Mouse (Mus musculus) activated CD4-positive, CD25-positive, alpha-beta regulatory T cell, adult 4 months (primary cell): ENCODE measurements around the gene Pla2g5. TPM values are rescaled to one million over a fixed set of nuclear protein-coding genes. Genes with fewer than 3 reads are reported as not detected.
"Not testable (repeated sequence)": the region's sequence is repeated elsewhere in the genome, so short reads cannot be mapped to it uniquely, and the experiment has no call there.

Experiments
- ATAC-seq: one replicate; pipeline ENCODE4 v1.8.0; 2017
- polyA plus RNA-seq, 2 experiments: library from polyadenylated mRNA; unstranded; fragments of 100-300 nt; shearing (Covaris generic); gene quantifications; one replicate each; pipeline ENCODE4 v1.2.1; 2017

The Pla2g5 gene
- not detected for polyA plus RNA-seq

GRCm38 (mm10) chr4:138863344-138863998 lies at the start of gene Pla2g5:
Pla2g5 (minus strand) TSS chr4:138863482.
- ATAC-seq = no peak

DNA sequence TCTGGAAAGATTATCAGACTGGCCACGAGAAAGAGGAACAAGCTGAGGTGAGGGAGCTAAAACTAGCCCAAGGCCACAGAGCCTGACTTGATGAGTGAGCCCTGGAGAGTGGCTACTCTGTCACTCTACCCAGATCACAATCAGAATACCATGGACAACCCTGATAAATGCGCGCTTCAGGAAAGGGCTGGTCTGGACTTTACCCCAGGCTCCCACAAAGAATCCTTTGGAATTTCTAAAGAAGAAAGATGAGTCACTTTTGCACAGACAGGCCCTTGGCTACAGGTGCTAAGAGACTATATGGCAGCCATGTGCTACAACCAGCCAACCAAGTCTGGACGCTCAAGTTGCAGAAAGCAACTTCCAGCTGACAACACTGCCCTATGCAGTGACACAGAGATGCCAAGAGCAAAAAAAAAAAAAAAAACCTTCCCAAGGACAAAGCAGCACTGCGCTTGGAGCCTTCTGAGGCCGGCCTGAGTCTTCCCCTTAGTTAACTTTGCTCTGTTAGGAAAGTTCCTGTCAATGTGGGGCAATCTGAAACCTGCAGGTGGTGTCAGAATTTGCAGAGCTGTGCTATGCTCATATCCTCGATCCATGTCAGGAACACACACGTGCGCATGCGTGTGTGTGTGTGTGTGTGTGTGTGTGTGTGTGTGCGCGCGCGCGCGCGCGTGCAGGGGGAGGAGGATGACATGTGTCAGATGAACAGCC lies 42.5 kb upstream of the Pla2g5 start:
- no peak for ATAC-seq

GRCm38 (mm10) chr4:138899361-138899760 lies 36.1 kb upstream of the Pla2g5 start:
- no peak for ATAC-seq

GRCm38 (mm10) chr4:138893789-138894188 lies 30.5 kb upstream of the Pla2g5 start:
- ATAC-seq = not testable (repeated sequence)

- no peak for ATAC-seq
These were observed 29.4 kb upstream of the Pla2g5 start for GRCm38 (mm10) chr4:138892655-138893054.

GRCm38 (mm10) chr4:138889635-138890034 lies 26.4 kb upstream of the Pla2g5 start:
- no peak for ATAC-seq

- no peak for ATAC-seq
These were observed 25.9 kb upstream of the Pla2g5 start for GRCm38 (mm10) chr4:138889165-138889564.

- ATAC-seq = peak; percentile 46
These were observed 21.0 kb upstream of the Pla2g5 start for GRCm38 (mm10) chr4:138884261-138884660.

- ATAC-seq = no peak
These were observed 18.9 kb upstream of the Pla2g5 start for GRCm38 (mm10) chr4:138882179-138882578.

DNA sequence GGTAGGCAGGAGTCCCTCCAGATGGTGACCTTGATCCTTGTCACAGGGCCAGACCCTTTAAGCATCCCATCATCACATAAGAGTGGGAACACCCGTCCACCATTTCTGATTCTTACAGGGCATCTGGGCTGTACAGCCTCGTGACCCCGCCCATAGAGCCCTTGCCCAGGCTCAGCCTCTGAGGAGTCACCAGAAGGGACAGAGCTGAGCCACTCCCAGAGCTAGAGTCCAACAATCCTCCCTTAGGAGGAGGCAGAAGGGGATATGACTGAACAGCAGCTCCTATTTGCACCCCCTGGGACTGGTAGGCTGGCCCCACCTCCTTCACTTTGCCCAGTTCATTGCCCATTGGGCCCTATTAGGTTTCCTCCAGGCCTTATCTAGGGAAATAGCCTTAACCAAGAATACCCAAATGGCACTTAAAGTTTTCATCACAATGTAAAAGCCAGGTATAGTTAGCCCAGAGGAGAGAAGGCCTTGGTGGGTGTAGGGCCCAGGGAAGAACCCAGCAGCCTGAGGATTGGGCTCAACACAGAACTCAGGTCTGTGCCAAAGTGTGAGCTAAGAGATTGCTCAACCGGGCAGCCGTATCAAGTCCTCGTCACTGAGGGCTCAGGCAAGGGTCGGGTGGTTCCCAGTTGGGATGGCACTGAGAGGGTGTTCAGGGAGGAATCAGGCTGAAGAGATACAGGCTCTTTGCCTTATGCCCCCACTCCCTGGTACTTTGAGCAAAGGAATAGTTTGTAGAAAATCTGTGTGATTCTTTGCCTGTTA lies 17.7 kb upstream of the Pla2g5 start:
- no peak for ATAC-seq

GRCm38 (mm10) chr4:138879808-138880207 lies 16.5 kb upstream of the Pla2g5 start:
- no peak for ATAC-seq

- ATAC-seq = no peak
These were observed 15.5 kb upstream of the Pla2g5 start for GRCm38 (mm10) chr4:138878783-138879182.

DNA sequence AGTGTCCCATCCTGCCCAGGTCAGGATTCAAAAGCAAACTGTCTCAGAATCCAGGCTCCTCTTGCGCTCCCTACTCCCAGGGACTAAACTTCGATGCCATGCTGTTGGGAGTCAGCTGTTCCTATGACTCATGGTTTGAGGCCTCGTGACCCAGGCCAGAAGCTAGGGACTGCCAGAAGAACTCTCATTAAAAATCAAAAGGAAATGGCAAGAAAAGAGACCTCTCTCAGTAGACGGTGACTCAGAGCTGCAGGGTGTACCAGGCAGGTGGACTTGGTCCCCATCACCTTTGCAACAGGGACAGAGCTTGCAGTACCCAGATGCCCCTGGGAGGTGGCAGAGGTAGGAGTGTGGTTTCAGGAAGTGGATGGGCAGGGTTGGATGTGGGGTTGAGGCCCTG lies 14.4 kb upstream of the Pla2g5 start, which contains the start of gene Pla2g2e:
TSS of gene Pla2g2e (plus strand) at position 212 of the 400 bp plus-strand sequence.
- no peak for ATAC-seq

DNA sequence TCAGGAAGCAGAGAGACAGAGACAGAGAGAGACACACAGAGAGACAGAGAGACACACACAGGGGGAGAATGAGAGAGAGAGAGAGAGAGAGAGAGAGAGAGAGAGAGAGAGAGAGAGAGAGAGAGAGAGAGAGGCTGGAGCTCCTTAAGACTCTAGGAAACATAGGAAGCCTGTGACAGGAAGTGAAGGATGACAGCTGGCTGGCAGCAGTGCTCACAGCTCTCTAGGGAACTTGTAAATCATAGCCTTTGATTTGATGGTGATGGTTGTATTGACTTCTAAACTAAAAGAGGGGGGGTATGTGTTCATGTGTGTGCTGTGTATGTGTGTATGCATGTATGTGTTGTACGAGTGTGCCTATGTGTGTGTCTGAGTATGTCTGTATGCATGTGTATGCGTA lies 12.7 kb upstream of the Pla2g5 start:
- no peak for ATAC-seq

DNA sequence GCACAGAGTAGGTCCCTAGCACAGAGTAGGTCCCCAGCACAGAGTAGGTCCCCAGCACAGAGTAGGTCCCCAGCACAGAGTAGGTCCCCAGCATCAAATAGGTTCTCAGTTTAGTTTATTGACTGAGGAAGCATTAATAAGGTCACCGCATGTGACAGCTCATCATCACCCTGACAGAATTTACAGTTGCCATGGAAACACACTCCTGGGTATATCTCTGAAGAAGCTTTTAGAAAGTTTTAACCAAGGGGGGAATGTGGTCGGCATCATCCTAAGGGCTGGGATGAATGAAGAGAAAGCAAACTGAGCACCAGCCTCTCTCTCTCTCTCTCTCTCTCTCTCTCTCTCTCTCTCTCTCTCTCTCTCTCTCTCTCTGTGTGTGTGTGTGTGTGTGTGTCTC lies 12.0 kb upstream of the Pla2g5 start:
- ATAC-seq = not testable (repeated sequence)

- ATAC-seq = no peak
These were observed 10.6 kb upstream of the Pla2g5 start, which contains the start of gene Gm13030 for GRCm38 (mm10) chr4:138873864-138874263. Gm13030 (minus strand) TSS chr4:138873964.

DNA sequence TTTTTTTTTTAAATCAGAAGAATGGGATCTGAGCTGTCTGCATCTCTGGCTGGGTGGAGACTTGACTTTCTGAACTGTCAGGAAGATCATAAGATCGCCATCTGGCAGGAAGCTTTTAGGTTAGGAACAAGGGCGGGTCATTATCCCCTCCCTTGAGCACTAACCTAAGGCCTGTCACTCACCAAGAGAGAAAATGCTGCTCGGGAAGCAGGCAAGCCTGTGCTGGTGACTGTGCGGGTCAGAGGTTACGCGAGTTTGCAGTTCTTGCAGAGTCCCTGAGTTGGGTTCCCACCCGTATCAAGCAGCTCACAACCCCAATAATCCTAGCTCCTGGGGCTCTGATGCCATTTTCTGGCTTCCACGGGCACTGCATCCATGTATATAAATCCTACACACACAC lies 5.4 kb upstream of the Pla2g5 start:
- no peak for ATAC-seq

DNA sequence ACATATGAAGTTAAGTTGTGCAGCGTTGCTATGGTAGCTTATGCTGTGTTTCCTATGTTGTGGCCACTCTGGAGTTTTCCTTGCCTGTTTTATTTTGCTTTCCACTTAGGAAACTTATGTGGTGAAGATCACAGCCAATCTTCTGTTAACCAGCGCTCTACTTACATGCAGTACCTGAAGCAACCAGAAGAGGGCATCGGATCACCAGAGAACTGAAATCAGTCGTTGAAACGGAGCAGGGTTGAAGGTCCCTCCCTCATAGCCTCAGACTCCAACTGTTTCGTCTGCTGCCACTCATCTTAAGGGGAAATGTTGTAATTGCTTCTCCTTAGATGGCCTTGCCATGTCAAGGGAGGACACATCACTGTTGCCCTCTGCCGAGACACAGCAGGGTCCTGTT lies 3.1 kb upstream of the Pla2g5 start:
- no peak for ATAC-seq

GRCm38 (mm10) chr4:138865991-138866390 lies 2.7 kb upstream of the Pla2g5 start:
- no peak for ATAC-seq

DNA sequence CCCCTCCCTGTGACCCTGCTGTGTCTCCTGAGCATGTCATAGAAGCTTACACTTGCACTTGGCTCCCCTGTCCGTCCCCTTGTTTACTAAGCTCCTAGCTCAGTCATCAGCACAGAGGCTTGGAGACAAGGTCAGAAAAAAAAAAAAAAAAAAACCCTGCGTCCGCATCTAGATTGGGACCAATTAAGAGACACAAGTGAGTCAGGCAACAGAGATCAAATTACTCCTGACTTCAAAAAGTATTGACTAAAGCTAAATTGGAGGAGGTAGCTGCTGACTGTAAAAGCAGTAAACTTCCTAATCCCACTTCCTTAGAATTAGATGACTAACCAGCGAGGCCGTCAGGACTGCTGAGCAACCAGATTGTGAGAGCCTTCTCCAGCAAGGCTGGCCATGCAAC lies 1.8 kb upstream of the Pla2g5 start:
- no peak for ATAC-seq

DNA sequence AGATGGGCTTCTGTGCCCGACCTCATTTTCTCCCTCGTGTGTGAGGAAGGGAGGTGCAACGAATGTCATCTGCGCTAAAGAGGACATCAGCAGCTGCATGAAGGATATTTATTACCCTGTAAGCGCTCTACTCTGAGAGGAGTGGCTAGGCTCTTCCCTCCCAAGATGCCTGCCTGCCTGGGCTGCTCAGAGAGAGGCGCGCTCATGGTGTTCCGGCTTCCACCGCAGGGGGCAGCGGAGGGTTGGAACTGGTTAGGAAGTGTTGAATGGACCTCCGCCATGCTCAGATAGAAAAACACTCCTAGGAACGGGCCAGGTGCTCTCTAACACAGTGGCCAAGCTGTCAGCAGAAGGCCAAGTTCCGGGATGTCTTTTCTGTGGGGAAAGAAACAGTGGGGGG lies 3.6 kb downstream of the Pla2g5 start:
- ATAC-seq = no peak

GRCm38 (mm10) chr4:138859245-138859644 lies 4.0 kb downstream of the Pla2g5 start:
- no peak for ATAC-seq

GRCm38 (mm10) chr4:138858446-138858845 lies 4.8 kb downstream of the Pla2g5 start:
- ATAC-seq = no peak
